Mouse (Mus musculus) lung, postnatal 0 days (tissue): ENCODE data around the gene Tmem235. TPM values are rescaled to one million over a fixed set of nuclear protein-coding genes. Genes with fewer than 3 reads are reported as not detected.

Experiments used
- ATAC-seq: fragments of 200-750 bp; cut with Nextera tagmentation; 2 replicates; pipeline ENCODE4 v1.8.0; 2017; ENCODE audit warnings: moderate library complexity
- DNase-seq: peaks from one replicate; pipeline ENCODE4 v3.0.0-alpha.2; 2016; ENCODE audit warnings: low spot score
- H3K27ac ChIP-seq: fragments of 300-500 bp; sonication (generic); 2 replicates; pipeline ENCODE4 v1.5.1; 2014; ENCODE audit warnings: antibody characterized with exemption, mild to moderate bottlenecking, low read length, mixed read lengths
- H3K27me3 ChIP-seq: fragments of 300-500 bp; sonication (generic); replicated peaks from 2 replicates; pipeline ENCODE4 v1.6.1; 2014; ENCODE audit warnings: low read length, mixed read lengths; ENCODE audit not compliant: insufficient read depth
- H3K36me3 ChIP-seq: fragments of 300-500 bp; sonication (generic); 2 replicates; pipeline ENCODE4 v1.6.1; 2014; ENCODE audit warnings: low read length, mixed read lengths; ENCODE audit not compliant: insufficient read depth
- H3K4me1 ChIP-seq: fragments of 300-500 bp; sonication (generic); 2 replicates; pipeline ENCODE4 v1.6.1; 2014; ENCODE audit warnings: antibody characterized with exemption, low read depth, low read length, mixed read lengths; ENCODE audit not compliant: insufficient read depth
- H3K4me2 ChIP-seq: fragments of 300-500 bp; sonication (generic); replicated peaks from 2 replicates; pipeline ENCODE4 v1.6.1; 2014; ENCODE audit warnings: low read depth, mild to moderate bottlenecking, low read length, moderate library complexity, mixed read lengths
- H3K4me3 ChIP-seq: fragments of 300-500 bp; sonication (generic); 2 replicates; pipeline ENCODE4 v1.5.1; 2014; ENCODE audit warnings: low read depth, low read length
- H3K9ac ChIP-seq: fragments of 300-500 bp; sonication (generic); replicated peaks from 2 replicates; pipeline ENCODE4 v1.6.1; 2014; ENCODE audit warnings: low read depth, mild to moderate bottlenecking
- H3K9me3 ChIP-seq: fragments of 300-500 bp; sonication (generic); 2 replicates; pipeline ENCODE4 v1.6.1; 2016; ENCODE audit warnings: low read length, mixed read lengths
- CTCF ChIP-seq: IDR thresholded peaks from 2 replicates; pipeline ENCODE4 v1.5.1; 2016; ENCODE audit warnings: antibody characterized with exemption, mild to moderate bottlenecking
- EP300 ChIP-seq: IDR thresholded peaks from 2 replicates; pipeline ENCODE4 v1.6.1; 2016; ENCODE audit warnings: antibody characterized with exemption, mild to moderate bottlenecking, control low read depth
- WGBS: fragments of 180-500 bp; shearing (Covaris S2); extraction: QIAGEN DNeasy Blood & Tissue Kit; methylation state at CpG from one replicate; pipeline ENCODE4 v1.1.7; 2014; 5-methylcytosine and 5-hydroxymethylcytosine counted together
- polyA plus RNA-seq: library from polyadenylated mRNA; unstranded; fragments of >200 nt; fragmentation: Nextera tagmentation; extraction: Ambion mirVana; gene quantifications from 2 replicates; pipeline ENCODE4 v1.2.1, GENCODE M21; 2015

Tmem235 gene
- polyA plus RNA-seq, 1 experiment from 2014 or later: not detected

DNA sequence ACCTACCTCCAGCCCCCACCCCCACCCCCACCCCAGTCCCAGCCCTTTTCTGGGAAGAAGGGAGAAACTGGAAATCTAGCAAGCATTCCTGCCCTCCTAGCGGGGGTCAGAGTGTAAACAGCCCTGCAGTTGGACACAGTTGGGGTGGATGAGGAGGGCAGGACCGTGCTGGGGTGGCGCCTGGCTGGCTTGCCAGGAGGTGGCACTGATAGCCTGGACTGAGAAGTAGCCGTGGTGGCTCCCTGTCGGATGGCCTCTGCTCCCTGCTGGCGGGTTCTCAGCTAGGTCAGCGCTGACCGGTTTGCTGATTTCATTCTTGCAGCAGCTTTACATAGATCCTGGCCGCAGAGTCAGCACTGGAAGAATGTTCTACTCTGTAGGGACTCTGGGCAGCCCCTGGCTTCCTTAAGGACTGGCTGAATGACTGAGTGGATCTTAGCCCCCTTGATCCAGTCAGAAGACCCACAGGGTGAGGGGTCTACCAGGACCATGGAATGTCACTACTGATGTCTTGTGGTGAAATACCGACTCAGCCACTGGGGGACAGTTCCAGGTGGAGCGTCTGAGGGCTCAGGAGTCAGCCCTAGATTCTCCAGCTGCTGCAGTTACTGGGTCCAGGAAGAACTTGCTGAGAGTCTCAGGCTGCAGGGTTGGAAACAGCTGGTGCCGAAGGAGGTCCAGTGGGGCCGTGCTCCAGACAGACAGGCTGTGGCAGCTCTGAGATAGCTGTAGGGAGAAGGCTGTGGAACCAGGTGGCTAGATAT is 30.1 kb downstream of the Tmem235 start:
- no peak overlapping the region for H3K4me2 ChIP-seq
- no peaks in the 10 kb centered on the region for H3K27me3 ChIP-seq

DNA sequence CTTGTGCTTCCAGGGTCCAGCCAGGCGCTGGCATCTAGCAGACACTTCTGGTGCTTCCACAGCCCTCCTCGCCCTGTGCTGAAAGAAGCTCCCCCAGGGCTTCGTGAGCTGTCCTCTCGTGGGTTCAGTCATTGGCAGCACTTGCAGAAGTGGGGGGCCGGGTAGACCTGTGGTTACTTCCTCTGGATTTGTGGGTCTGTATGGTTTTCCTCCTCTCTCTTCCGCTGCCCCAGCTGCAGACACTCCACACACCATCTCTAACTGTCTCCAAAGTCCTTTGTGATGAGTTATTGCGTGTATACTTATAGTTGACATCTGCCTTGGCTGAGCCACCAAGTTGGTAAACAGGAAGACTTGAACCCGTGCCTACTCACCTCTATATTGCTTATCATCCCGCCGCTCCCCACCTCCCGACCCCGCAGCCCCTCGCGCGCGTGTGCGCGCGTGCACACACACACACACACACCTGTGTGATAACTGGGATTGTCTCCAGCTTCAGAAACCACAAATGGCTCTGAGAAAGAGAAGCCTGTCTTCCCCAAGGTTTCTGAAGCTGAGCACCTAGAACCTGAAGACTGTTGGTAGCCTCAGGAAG is 31.1 kb downstream of the Tmem235 start:
- ATAC-seq (no peak), DNase-seq (no peak)
- H3K36me3 ChIP-seq: no peaks in the 10 kb centered on the region
- H3K9me3 ChIP-seq: no peaks in the 10 kb centered on the region
- no peaks in the 10 kb centered on the region for H3K27me3 ChIP-seq
- no peak overlapping the region for H3K27ac ChIP-seq
- no peak overlapping the region for H3K4me2 ChIP-seq
- no peak overlapping the region for H3K9ac ChIP-seq
- peaks cover 20% of the 10 kb centered on the region for H3K4me1 ChIP-seq
- TF ChIP-seq EP300: no peak
- no peak for TF ChIP-seq CTCF
- no peak overlapping the region for H3K4me3 ChIP-seq
- WGBS: 81% methylated on average over 19 of the region's 19 CpGs

More for the DNA sequence above, 30.1 kb downstream of the Tmem235 start:
- WGBS: 36% methylated on average over 13 of the region's 13 CpGs
- no peaks in the 10 kb centered on the region for H3K36me3 ChIP-seq
- DNase-seq: peak; percentile 55
- no peaks in the 10 kb centered on the region for H3K9me3 ChIP-seq
- H3K4me3 ChIP-seq: no peak overlapping the region
- peaks cover 25% of the 10 kb centered on the region for H3K4me1 ChIP-seq
- no peak overlapping the region for H3K9ac ChIP-seq
- TF ChIP-seq CTCF (peak; percentile 56), EP300 (no peak)
- peak; percentile 51 for ATAC-seq
- peak overlapping the region; percentile 51 for H3K27ac ChIP-seq

DNA sequence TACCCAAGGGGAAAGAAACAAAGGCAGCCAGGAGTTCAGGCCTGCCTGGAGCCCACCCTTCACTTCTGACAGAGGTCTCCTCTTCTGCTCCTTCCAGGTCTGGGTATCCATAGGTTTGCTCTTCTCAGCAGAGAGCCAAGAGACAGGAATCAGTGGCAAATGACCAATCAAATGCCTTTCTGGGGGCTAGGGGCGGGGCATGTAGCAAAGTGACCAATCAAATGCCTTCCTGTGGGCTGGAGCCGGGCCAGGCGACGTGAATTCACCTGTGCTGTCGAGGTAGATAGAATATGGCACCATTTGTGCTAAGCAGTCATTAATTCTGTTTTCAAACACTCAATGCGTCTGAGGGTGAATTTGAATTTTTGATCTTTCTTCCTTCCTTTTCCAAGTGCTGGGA is 31.6 kb downstream of the Tmem235 start:
- Histone ChIP-seq H3K9ac (no peak overlapping the region), H3K27ac (no peak overlapping the region), H3K4me3 (no peak overlapping the region), H3K4me2 (no peak overlapping the region), H3K4me1 (peaks cover 20% of the 10 kb centered on the region), H3K36me3 (no peaks in the 10 kb centered on the region), H3K27me3 (no peaks in the 10 kb centered on the region), H3K9me3 (no peaks in the 10 kb centered on the region)
- WGBS: 51% methylated on average over 6 of the region's 6 CpGs
- no peak for DNase-seq
- TF ChIP-seq EP300 (no peak), CTCF (no peak)
- no peak for ATAC-seq

DNA sequence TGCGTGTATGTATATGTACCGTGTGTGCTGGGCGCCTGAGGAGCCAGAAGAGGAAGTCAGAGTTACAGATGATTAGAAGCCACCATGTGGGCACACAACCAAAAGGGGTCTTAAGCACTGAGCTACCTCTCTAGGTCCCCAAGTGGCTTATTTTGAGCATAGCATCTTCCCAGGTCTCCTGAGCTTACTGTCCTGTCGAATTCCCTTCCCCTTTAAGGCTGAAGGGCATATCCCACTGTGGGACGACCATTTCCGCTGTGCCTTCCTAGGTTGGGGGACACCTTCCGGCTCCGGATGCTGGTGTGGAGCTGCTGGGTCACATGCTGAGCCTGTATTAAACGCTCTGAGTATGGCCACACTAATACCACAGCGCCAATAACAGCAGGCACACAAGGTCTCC is 34.1 kb downstream of the Tmem235 start:
- no peaks in the 10 kb centered on the region for H3K27me3 ChIP-seq
- H3K36me3 ChIP-seq: no peaks in the 10 kb centered on the region
- no peak overlapping the region for H3K9ac ChIP-seq
- ATAC-seq (no peak), DNase-seq (no peak)
- peaks cover 10% of the 10 kb centered on the region for H3K4me1 ChIP-seq
- no peak overlapping the region for H3K4me2 ChIP-seq
- no peaks in the 10 kb centered on the region for H3K9me3 ChIP-seq
- WGBS: 48% methylated on average over 10 of the region's 10 CpGs
- H3K27ac ChIP-seq: no peak overlapping the region
- no peak overlapping the region for H3K4me3 ChIP-seq
- 0 out of 2 replicates have a peak, but pooled peaks have one; percentile 9 for TF ChIP-seq CTCF
- TF ChIP-seq EP300: no peak

DNA sequence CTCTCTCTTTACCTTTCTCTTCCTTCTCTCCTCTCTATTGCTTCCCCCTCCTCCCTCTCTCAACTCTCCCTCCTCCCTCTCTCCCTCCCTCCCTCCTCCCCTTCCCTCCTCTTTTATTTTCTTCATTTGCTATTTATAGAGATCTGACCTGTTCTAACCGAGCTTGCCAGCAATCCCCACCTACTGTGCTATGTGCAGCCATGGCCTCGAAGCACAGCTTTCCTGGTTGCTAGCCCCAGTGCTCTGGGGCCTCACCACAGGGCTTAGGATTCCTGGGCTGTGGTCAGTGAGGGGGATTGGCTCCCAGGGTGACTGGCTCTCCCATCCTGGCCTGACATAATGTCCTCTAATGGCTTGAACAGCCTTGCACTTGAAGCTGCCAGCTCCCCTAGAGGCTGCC is 36.0 kb downstream of the Tmem235 start:
- H3K4me1 ChIP-seq: no peaks in the 10 kb centered on the region
- H3K27ac ChIP-seq: no peak overlapping the region
- 39% methylated on average over 2 of the region's 2 CpGs for WGBS
- H3K9ac ChIP-seq: no peak overlapping the region
- H3K36me3 ChIP-seq: no peaks in the 10 kb centered on the region
- no peaks in the 10 kb centered on the region for H3K27me3 ChIP-seq
- H3K9me3 ChIP-seq: no peaks in the 10 kb centered on the region
- no peak overlapping the region for H3K4me2 ChIP-seq
- ATAC-seq: no peak
- no peak for DNase-seq
- H3K4me3 ChIP-seq: no peak overlapping the region
- TF ChIP-seq EP300: no peak
- TF ChIP-seq CTCF: no peak

DNA sequence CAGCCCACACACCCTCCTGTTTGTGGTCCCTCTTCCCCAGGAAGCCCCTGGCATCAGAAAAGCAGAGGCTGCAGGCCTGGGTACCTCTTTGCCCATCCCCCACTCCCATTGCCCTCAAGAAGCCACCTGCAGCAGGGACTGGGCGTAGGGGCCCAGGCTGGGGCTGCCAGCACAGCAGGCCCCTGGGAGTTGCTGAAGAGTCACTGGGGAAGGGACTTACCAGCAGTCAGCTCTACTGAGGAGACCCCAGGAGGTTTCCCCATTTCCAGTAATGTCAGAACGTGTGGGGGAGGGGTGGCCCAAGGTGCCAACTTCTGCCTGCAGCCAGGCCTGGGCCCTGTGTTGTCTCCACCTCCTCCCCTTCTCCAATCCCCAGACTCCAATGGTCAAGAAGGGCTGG is 41.7 kb downstream of the Tmem235 start:
- no peaks in the 10 kb centered on the region for H3K27me3 ChIP-seq
- H3K4me3 ChIP-seq: no peak overlapping the region
- H3K4me1 ChIP-seq: no peaks in the 10 kb centered on the region
- H3K27ac ChIP-seq: no peak overlapping the region
- WGBS: 80% methylated on average over 2 of the region's 2 CpGs
- no peaks in the 10 kb centered on the region for H3K9me3 ChIP-seq
- no peak overlapping the region for H3K4me2 ChIP-seq
- H3K9ac ChIP-seq: no peak overlapping the region
- DNase-seq (no peak), ATAC-seq (no peak)
- no peaks in the 10 kb centered on the region for H3K36me3 ChIP-seq
- no peak for TF ChIP-seq EP300
- TF ChIP-seq CTCF: no peak
